Mouse (Mus musculus): Measurements from ENCODE around the gene Cytip.

GRCm38 (mm10) chr2:58199442-58199841 lies 4.1 kb upstream of the Cytip start:
- TF ChIP-seq CTCF (IDR thresholded peaks at IDR 0.05; ENCODE audit: low read depth) = peak; percentile 59
- no peak for TF ChIP-seq EP300 (IDR thresholded peaks at IDR 0.05; ENCODE audit: low read depth)

Data from liver, embryonic 14.5 days (tissue).